Mouse (Mus musculus): ENCODE results near the gene Gm21970.

DNA sequence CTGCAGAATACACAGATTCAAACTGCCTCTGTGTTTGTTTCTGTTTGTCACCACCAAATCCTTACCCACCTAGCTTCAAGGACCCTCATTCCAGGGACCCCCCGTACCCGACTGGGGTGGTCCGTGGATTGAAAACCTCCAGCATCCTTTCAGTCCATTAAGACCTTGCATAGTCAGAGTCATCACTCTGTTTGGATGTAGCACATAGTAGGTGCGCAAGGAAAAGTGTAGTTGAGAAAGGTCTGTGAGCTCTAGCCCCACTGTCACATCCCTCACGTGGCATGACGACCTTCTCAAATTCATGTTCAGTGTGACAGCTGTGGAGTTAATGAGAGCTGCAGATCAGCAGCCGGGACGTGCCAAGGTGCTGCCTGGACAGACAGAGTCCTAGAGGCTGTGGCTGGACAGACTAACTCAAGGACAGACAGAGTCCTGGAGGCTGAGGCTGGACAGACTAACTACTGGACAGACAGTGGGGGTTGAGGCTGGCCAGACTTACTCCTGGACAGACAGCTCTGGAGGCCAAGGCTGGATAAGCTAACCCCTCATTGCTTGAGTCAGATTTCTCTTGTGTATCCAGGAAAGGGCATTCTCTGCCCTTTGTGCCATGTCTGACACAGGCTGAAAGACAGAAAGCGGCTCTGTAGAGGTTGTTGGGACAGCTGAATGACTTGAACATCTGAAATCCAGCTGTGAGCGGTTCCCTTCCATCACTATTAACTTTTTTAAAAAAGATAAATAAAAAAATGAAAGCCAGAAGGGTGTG is 34.6 kb upstream of the Gm21970 start:
- TF ChIP-seq EP300 (IDR thresholded peaks at IDR 0.05; ENCODE audit: insufficient read depth, low read depth, low read length) = no peak
- no peak for TF ChIP-seq CTCF (IDR thresholded peaks at IDR 0.05; ENCODE audit: low read depth, low read length)
- no peak for TF ChIP-seq POLR2A (IDR thresholded peaks at IDR 0.05; ENCODE audit: insufficient read depth, low read length)

All from ES-Bruce4 (cell line).